Mouse (Mus musculus): ENCODE measurements at regions not wholly inside any gene's neighbourhood (a gene's known extent, or its start where the extent isn't known, plus 50 kb on each side); places are given as distances from the start of the nearest gene placed in this dataset.

DNA sequence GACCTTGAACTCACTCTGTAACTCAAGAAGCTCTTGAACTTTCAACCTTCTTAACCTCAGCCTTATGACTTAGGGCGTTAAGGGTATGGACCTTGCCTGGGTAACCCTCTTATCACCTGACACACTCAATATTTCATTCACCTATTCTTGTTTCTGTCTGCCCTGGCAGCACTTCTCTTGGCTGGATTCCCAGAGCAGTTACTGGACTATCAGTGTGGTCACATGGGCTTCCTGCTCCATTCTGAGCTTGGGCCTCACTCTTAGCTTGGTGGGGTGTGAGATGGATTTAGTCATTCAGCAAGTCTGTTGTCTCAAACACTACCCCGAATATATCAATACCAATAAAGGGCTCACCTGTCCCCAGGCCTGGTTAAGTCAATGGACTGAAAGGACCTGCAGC, 67.0 kb upstream of the Ctnnbl1 start:
- no peak overlapping the region for H3K27ac ChIP-seq
- TF ChIP-seq EP300 (IDR thresholded peaks at IDR 0.05; ENCODE audit: low read depth) = no peak
- no peaks in the 10 kb centered on the region for H3K27me3 ChIP-seq (ENCODE audit: control insufficient read depth, insufficient read depth, low read length)
- H3K4me2 ChIP-seq (ENCODE audit: low read depth) = no peak overlapping the region
- ATAC-seq (ENCODE audit: insufficient read depth) = no peak
- no peak for DNase-seq (ENCODE audit: low read depth in 3 of 3, low spot score in 3 of 3)
- no peaks in the 10 kb centered on the region for H3K4me1 ChIP-seq (replicated peaks; ENCODE audit: control insufficient read depth in 2 of 2, insufficient read depth in 2 of 2, low read length in 1 of 2)
- no peak overlapping the region for H3K4me3 ChIP-seq (ENCODE audit: insufficient read depth in 1 of 2, low read depth in 2 of 2, low read length in 2 of 2)
- WGBS (ENCODE audit: insufficient replicate concordance) = 58% methylated on average over 2 of the region's 2 CpGs
- no peaks in the 10 kb centered on the region for H3K36me3 ChIP-seq (replicated peaks; ENCODE audit: control insufficient read depth, insufficient read depth, low read depth)
- no peak overlapping the region for H3K9ac ChIP-seq (replicated peaks)
- no peaks in the 10 kb centered on the region for H3K9me3 ChIP-seq (ENCODE audit: control insufficient read depth, low read length)

DNA sequence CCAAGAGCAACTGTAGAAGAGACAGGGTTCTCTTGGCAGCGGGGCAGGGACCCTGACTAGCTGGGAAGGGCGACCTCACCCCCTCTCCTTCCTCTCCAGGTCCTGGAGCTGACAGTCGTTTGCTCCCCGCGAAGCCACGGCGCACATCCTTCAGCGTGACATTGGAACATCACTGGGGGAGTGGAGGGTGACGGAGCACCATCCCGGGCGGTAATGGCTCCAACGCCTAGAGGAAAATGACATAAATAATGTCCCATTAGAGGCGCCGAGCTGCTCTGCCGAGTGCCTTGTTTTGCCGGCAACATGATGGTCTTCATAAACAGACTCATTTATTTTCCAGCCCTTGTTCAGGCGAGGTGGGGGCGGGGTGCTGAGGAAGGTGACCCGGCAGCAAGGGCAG, 62.3 kb upstream of the Ctnnbl1 start:
- Histone ChIP-seq H3K36me3 (replicated peaks; ENCODE audit: control insufficient read depth, insufficient read depth, low read depth) (no peaks in the 10 kb centered on the region), H3K4me1 (replicated peaks; ENCODE audit: control insufficient read depth in 2 of 2, insufficient read depth in 2 of 2, low read length in 1 of 2) (peaks cover 0 to 11% of the 10 kb centered on the region in 2 experiments; a peak in 3 of 4 replicates), H3K4me2 (ENCODE audit: low read depth) (no peak overlapping the region), H3K27ac (no peak overlapping the region), H3K4me3 (ENCODE audit: insufficient read depth in 1 of 2, low read depth in 2 of 2, low read length in 2 of 2) (no peak overlapping the region), H3K9ac (replicated peaks) (no peak overlapping the region), H3K9me3 (ENCODE audit: control insufficient read depth, low read length) (no peaks in the 10 kb centered on the region), H3K27me3 (ENCODE audit: control insufficient read depth, insufficient read depth, low read length) (no peaks in the 10 kb centered on the region)
- TF ChIP-seq CTCF (IDR thresholded peaks at IDR 0.05; ENCODE audit: low read depth) (no peak), EP300 (IDR thresholded peaks at IDR 0.05; ENCODE audit: low read depth) (no peak)
- ATAC-seq (ENCODE audit: insufficient read depth) (no peak), DNase-seq (ENCODE audit: low read depth in 3 of 3, low spot score in 3 of 3) (no peak)
- WGBS (ENCODE audit: insufficient replicate concordance) = 63% methylated on average over 19 of the region's 19 CpGs

DNA sequence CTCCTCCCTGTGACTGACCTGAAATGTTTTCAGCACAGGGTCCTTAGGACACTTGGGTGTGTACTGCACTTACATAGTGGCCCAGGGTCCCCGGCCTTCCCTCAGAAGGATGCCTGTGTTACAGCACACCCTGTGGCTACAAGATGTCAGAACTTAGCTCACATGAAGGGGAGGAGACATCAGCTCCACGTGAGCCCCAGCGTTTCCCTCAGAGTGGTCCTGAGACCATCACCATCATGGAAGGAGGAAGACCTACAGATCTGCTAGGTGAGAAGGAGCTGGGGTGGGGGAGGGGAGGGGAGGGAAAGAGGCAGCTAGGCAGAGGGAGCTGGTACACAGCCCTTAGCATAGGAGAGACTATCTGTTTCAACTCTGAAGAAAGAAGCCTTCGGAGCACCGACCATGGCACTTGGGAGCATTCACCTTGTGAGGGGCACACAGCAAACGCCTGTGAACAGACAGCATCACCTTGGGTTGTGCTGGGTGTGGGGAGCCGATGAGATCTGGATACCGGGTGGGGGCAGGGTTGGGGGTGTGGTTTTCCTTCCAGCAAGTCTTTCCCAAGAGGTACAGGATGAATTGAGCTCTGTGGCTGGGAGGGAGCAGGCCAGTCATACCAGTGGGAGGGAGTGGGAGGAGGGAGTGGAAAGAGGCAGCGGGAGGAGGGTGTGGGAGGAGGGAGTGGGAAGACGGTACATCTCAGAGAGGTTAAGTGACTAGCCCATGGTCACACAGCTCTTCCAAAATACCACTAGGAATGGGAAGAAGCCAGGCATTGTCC, 60.6 kb upstream of the Ctnnbl1 start:
- Histone ChIP-seq H3K4me3 (ENCODE audit: insufficient read depth in 1 of 2, low read depth in 2 of 2, low read length in 2 of 2) (no peak overlapping the region), H3K9ac (replicated peaks) (no peak overlapping the region), H3K9me3 (ENCODE audit: control insufficient read depth, low read length) (no peaks in the 10 kb centered on the region), H3K27me3 (ENCODE audit: control insufficient read depth, insufficient read depth, low read length) (no peaks in the 10 kb centered on the region), H3K4me2 (ENCODE audit: low read depth) (peak overlapping the region; percentile 28; the same call in 1 of the 2 replicates), H3K27ac (no peak overlapping the region), H3K4me1 (replicated peaks; ENCODE audit: control insufficient read depth in 2 of 2, insufficient read depth in 2 of 2, low read length in 1 of 2) (peaks cover 0 to 11% of the 10 kb centered on the region in 2 experiments; a peak in 3 of 4 replicates), H3K36me3 (replicated peaks; ENCODE audit: control insufficient read depth, insufficient read depth, low read depth) (no peaks in the 10 kb centered on the region)
- DNase-seq (ENCODE audit: low read depth in 3 of 3, low spot score in 3 of 3) = no peak
- TF ChIP-seq EP300 (IDR thresholded peaks at IDR 0.05; ENCODE audit: low read depth) (no peak), CTCF (IDR thresholded peaks at IDR 0.05; ENCODE audit: low read depth) (no peak)
- WGBS (ENCODE audit: insufficient replicate concordance) = 28% methylated on average over 10 of the region's 10 CpGs
- peak; percentile 61; the same call in 1 of the 2 replicates for ATAC-seq (ENCODE audit: insufficient read depth)

DNA sequence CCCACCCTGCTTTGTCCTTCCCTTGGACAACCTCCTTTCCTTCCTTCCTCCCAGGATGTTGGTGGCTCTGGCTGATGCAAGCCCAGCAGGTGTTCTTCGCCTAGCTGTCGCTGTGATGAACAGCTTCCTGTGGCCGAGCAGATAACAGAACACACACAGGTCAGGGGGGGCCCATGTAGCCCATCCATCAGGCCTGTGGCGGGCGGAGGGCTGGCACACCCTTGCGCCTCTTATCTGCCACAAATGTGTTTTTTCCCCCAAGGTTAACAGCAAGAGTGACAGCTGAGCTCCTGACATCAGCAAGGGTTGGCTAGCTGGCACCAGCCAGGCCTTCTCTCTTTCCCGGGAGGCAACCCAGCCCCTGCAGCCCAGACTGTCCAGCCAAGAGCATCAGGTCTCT, 59.9 kb upstream of the Ctnnbl1 start:
- Histone ChIP-seq H3K4me3 (ENCODE audit: insufficient read depth in 1 of 2, low read depth in 2 of 2, low read length in 2 of 2) (no peak overlapping the region), H3K27me3 (ENCODE audit: control insufficient read depth, insufficient read depth, low read length) (no peaks in the 10 kb centered on the region), H3K4me1 (replicated peaks; ENCODE audit: control insufficient read depth in 2 of 2, insufficient read depth in 2 of 2, low read length in 1 of 2) (peaks cover 0 to 11% of the 10 kb centered on the region in 2 experiments; a peak in 3 of 4 replicates), H3K36me3 (replicated peaks; ENCODE audit: control insufficient read depth, insufficient read depth, low read depth) (no peaks in the 10 kb centered on the region), H3K27ac (no peak overlapping the region), H3K9me3 (ENCODE audit: control insufficient read depth, low read length) (no peaks in the 10 kb centered on the region), H3K9ac (replicated peaks) (no peak overlapping the region), H3K4me2 (ENCODE audit: low read depth) (peak overlapping the region; percentile 28; the same call in 1 of the 2 replicates)
- 4% methylated on average over 7 of the region's 7 CpGs for WGBS (ENCODE audit: insufficient replicate concordance)
- TF ChIP-seq CTCF (IDR thresholded peaks at IDR 0.05; ENCODE audit: low read depth) = no peak
- peak; percentile 39 for TF ChIP-seq EP300 (IDR thresholded peaks at IDR 0.05; ENCODE audit: low read depth)
- peak in 2 of 3 experiments; percentile 7 to 19 for DNase-seq (ENCODE audit: low read depth in 3 of 3, low spot score in 3 of 3)
- ATAC-seq (ENCODE audit: insufficient read depth) = peak; percentile 91

DNA sequence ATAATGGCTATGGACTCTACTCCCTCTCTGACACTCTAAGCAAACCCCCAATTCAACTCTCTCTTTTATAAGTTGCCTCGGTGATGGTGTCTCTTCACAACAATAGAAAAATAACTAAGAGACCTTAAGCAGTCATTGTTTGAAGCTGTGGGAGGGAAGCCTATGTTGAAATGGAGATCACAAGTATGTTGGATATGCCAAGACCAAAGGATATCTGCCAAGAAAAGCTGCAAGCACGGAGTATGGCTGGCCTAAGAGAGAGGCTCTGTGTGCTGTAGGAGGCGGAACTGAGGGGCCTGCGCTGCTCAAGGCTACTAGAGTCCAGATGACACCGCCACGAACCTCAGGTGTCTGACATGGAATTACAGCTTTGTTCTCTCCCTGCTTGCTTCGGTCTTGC, 55.3 kb upstream of the Ctnnbl1 start:
- no peak overlapping the region for H3K4me3 ChIP-seq (ENCODE audit: insufficient read depth in 1 of 2, low read depth in 2 of 2, low read length in 2 of 2)
- no peak for TF ChIP-seq EP300 (IDR thresholded peaks at IDR 0.05; ENCODE audit: low read depth)
- TF ChIP-seq CTCF (IDR thresholded peaks at IDR 0.05; ENCODE audit: low read depth) = no peak
- no peak overlapping the region for H3K27ac ChIP-seq
- H3K27me3 ChIP-seq (ENCODE audit: control insufficient read depth, insufficient read depth, low read length) = no peaks in the 10 kb centered on the region
- no peak overlapping the region for H3K4me2 ChIP-seq (ENCODE audit: low read depth)
- ATAC-seq (ENCODE audit: insufficient read depth) (no peak), DNase-seq (ENCODE audit: low read depth in 3 of 3, low spot score in 3 of 3) (no peak)
- H3K36me3 ChIP-seq (replicated peaks; ENCODE audit: control insufficient read depth, insufficient read depth, low read depth) = no peaks in the 10 kb centered on the region
- no peak overlapping the region for H3K9ac ChIP-seq (replicated peaks)
- H3K4me1 ChIP-seq (replicated peaks; ENCODE audit: control insufficient read depth in 2 of 2, insufficient read depth in 2 of 2, low read length in 1 of 2) = peaks cover 0 to 8% of the 10 kb centered on the region in 2 experiments; a peak in 3 of 4 replicates
- no peaks in the 10 kb centered on the region for H3K9me3 ChIP-seq (ENCODE audit: control insufficient read depth, low read length)
- 61% methylated on average over 7 of the region's 7 CpGs for WGBS (ENCODE audit: insufficient replicate concordance)

Measured in liver, embryonic 14.5 days (tissue).